Mouse (Mus musculus) retina, postnatal 1 day (tissue): ENCODE measurements at regions not wholly inside any gene's neighbourhood (a gene's known extent, or its start where the extent isn't known, plus 50 kb on each side); places are given as distances from the start of the nearest gene placed in this dataset.

ENCODE experiments used
- DNase-seq: peaks from one replicate; pipeline ENCODE4 v3.0.0-alpha.2; 2012

DNA sequence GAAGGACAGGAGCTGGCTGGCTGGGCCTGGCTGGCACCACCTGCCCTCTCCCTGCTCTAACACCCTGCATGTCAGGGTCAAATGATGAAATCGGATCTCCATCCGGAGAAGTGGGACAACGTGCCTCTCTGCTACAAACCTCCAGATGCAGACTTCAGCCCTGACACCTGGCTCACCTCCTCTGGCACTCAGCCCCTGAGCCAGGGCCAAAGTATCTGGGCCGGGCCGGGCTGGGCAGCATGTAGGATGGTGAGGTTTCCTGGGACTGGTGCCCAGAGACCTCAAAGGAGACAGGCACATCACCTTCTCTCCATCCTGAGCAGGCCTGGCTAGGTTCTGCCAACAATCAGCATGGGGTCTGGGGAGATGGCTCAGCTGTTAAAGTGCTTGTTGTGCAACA, 113.5 kb downstream of the Tfcp2l1 start:
- DNase-seq, result no peak

DNA sequence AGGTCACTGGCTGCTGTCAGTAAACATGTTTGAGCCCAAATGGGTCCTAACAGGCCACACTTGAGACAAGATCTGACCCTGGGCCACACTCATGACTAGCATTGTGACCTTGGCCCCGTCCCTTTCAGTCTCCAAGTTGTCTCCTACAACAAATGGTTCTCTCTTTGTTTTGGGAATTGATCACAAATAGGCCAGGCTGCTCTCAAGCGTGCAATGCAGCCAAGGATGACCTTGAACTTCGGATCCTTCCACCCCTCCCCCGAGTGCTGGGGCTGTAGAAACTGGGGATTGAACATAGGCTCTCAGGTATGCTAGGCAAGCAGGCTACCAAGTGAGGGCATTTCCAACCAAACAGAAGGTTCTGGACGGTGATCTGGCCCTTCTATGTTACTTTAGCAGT, 120.5 kb downstream of the Tfcp2l1 start:
- no peak for DNase-seq

DNA sequence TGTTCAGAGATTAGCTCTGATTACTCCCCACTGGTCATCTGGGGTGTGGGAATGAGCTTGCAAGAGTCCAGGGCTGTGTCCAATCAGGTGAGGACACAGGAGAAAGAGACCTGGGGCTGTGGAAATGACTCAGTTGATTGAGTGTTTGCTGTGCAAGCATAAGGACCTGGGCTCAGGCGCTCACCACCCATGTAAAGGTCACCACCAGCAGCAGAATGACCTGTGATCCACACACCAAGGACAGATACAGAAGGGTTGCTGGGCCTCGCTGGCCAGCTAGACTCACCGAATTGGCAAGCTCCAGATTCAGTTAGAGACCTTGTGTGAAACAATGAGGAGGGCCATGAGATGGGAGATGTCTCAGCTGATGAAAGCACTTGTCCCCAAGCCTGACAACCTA, 125.1 kb downstream of the Tfcp2l1 start:
- no peak for DNase-seq

DNA sequence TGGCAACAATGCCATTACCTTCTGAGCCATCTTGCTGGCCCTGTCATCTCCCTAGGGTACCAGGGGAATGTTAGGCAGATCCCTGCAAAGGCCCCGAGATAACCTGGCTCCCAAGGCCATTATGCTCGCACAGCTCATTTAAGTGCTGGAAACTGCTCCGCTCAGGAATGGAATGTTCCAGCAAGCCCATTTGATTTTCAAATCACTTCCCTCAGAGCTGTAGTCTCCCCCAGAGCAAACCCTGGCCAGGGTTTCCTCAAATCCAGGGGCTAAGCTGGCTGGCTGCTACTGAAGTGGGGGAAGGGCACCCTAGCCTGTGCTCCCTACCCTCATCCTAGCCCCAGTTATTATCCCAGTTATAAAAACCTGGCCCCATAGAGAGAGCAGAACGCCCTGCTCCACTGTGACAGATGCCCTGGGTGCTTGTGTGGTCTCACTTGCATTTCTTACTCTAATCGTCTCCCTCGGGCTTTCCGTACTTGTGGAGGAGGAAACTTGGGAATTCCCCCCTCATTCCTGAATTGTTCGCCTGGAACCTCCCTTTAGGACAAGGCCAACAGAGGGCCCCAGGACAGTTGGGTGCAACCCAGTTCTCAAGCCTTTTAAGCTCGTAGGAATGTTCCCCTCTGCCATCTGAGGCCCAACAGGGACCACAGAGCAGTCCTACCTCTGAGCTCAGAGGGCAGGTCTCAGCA, 128.6 kb downstream of the Tfcp2l1 start:
- DNase-seq, result no peak

DNA sequence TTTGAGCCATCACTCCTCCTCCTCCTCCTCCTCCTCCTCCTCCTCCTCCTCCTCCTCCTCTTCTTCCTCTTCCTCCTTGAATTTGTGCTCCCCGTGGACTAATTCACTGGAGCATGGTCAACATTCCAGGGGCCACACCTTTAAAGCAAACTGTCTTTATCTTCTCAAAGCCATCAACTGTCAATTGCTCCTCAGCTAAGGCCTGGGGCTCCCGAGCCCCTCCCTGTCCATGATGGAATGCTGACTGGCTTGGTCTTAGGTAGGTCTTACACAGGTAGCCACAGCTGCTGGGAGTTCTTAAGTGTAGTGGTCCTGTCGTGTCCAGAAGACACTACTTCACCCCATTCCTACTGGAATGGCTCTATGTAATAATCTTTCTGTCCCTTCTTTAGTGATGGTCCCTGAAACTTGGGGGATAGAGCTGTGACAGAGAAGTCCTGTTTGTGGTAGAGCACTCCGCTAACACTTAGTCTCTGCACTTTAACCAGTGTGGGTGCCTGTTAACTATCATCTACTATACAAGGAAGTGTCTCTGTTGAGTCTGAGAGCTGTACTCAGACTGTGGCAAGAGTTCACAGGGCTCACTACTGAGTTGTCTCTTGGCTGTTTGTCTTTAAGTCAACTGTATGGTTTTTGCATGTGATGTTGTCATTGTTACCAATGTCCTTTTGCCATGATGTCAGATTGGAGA, 129.7 kb downstream of the Tfcp2l1 start:
- DNase-seq, result no peak

DNA sequence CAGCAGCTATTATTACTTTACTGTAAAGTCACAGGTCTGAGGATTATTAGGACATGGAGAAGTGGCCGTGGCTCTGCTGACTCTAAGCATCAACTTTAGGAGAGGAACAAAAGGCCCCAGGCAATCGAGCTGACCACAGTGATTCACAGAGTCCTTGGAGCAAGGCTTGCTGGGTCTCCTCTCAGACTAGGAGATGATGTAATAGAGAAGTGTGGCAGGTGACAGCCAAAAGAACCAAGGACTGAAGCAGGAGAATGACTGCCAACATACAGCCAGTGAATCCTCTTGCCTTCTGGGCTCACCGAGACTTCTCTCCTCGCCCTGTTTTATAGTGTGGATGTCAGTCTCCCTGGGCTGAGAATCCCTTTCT, 130.3 kb downstream of the Tfcp2l1 start:
- no peak for DNase-seq

DNA sequence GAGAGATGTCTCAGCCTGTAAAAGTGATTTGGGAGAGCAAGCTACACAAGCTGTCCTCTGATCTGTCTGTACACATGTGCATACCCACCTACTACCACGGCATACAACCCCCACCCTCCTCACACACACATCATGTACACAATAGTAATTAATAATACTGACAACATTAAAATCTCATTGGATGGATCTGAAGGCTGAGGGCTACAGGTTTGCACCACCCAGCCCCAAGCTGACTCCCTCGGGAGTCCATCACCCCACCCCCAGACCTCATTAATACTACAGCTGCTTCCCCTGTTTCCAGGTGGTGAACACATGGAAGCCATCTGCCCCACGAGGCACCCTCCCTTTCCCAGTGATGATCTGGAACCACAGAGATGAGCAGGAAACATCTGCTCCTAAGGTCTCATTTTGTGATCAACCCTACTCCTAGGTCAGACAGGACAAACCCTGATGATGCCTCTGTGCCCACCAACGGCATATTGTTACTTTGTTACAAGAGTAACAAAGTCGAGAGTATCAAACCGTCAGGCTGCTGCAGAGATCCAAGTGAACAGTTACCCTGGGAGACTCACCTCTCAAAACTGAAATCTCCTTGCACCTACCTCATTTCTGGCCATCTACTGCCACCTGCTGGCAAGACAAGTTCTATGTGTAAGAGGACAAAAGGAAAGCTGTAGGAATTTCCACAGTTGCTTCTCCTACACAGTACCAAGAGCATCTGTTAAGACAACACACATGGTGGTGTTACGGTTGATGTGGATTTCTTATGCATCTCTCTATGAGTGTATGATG, 131.6 kb downstream of the Tfcp2l1 start:
- peak; percentile 88 for DNase-seq

DNA sequence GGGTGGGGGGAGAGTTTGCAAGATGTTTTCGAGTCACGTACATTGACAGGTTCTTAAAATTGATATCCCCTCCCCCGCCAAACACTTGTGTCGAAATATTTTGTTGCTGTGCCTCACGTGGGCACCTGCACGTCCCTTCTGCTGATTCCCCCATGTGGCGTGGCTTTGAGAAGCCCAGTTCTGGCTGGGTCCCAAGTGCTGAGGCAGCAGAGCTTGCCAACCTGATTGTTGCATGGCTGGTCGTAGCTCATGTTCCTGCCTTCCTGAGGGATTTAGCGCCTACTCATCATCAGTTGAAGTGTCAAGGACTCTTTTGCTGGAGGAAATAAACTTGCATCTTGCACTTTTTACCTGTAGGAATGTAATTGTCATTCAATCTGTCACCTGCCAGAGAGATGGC, 137.8 kb downstream of the Tfcp2l1 start:
- DNase-seq, result no peak

DNA sequence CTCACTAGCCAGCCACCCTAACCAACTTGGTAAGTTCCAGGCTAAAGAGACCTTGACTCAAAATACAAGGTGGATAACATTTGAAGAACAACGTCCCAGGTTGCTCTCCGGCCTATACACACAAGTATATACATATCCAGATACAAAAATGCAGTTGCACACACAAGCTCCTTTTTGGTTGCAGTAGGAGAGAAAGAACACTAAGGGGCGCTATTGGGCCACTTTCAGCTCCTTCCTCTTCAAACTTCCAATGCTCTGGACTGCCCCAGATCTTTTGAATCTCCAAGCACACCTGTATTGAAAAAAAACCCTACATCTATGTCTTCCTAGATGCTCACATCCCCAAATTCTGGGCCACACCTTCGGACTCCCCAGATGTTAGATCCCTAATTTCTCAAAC, 141.1 kb downstream of the Tfcp2l1 start:
- peak; percentile 73 for DNase-seq

DNA sequence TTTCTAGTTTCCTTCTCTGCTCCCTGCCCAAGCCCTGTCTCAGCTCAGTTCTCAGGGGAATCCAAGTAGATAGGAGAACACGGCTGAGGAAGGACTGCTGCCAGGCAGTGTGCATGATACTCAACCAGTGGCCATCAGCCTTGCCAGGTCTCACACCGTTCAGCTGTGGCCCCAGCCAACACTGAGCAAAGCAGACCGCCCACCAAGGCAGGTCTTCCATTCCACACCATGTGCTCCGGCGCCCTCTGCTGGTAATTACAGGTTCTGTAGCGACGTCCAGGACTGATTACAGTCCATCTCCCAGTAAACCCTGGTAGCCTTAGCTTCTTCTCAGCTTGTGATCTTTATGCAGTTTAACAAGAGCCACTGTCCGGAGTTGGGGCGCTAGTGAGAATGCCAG, 144.5 kb downstream of the Tfcp2l1 start:
- DNase-seq, result peak; percentile 82

DNA sequence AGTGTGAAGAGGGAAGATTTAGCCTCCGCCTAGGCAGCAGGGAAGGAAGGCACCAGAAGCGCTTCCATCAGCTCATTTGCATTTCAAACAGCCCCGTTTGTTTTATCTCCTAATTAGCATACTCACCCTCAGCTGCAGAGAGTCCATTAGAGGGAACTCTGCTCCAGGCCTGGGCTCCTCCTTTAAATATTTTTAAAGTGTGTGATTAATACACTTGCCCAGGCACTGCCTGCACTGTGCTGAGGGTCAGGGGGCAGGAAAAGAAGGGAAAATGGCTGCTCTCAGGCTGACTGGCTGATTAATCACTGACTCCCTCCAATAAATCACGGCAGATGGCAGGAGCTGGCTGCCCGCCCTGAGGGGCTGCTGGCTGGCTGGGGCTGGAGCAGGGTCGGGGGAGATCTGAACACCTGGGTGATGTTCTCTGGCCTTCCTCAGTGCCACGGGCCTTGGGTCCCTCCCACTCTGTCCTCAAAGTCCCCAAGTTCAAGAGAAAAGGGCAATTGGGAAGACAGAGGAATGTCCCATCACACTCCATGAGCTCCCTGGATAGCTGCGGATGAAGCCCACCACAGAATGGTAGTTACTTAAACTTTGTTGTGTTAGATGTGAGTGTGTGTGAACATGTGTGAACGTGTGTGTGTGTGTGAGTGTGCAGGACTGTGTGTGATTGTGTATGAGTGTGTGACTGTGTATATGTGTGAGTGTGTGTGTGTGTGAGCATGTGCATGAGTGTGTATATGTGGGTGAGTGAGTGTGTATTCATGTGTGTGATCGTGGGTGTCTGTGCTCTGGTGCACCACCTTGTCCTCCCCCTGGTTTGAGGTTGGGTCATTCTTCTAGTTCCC, 149.1 kb downstream of the Tfcp2l1 start:
- DNase-seq, result peak; percentile 63
